Mouse (Mus musculus) Patski (cell line): Measurements from ENCODE around the gene Gm10230. TPM values are rescaled to one million over a fixed set of nuclear protein-coding genes. Genes with fewer than 3 reads are reported as not detected.
"Not testable (repeated sequence)": the region's sequence is repeated elsewhere in the genome, so short reads cannot be mapped to it uniquely, and the experiment has no call there.

Experiments used
- ATAC-seq: fragments of 100-300 bp; one replicate; pipeline ENCODE4 v1.8.0; 2021
- CTCF ChIA-PET: fragments of 350-600 bp; sonication (Branson Sonifier 250); formaldehyde crosslinking; loops from one replicate; lab custom pipeline; 2022; ENCODE audit warnings: inconsistent platforms; lab: Charles Lee
- POLR2A ChIA-PET: fragments of 350-600 bp; sonication (Branson Sonifier 250); formaldehyde crosslinking; loops from one replicate; lab custom pipeline; 2022; ENCODE audit warnings: antibody characterized with exemption, inconsistent platforms; lab: Charles Lee
- DNase-seq: peaks from one replicate; pipeline ENCODE4 v3.0.0-alpha.2; 2011; ENCODE audit warnings: low read depth, low spot score
- H3K27me3 ChIP-seq: fragments of 371-371 bp; one replicate; pipeline ENCODE4 v1.5.1; 2021
- in situ Hi-C: fragments of 300-500 bp; cut with MboI; formaldehyde crosslinking; loops from 3 replicates; pipeline ENCODE4 v1.11.1; 2018; ENCODE audit warnings: low pct_unique_long_range_greater_than_20kb, mixed read lengths
- polyA plus RNA-seq: library from polyadenylated mRNA; unstranded; gene quantifications from one replicate; pipeline ENCODE4 v1.2.3, GENCODE M21; 2021

Gene Gm10230
- not detected for polyA plus RNA-seq

DNA sequence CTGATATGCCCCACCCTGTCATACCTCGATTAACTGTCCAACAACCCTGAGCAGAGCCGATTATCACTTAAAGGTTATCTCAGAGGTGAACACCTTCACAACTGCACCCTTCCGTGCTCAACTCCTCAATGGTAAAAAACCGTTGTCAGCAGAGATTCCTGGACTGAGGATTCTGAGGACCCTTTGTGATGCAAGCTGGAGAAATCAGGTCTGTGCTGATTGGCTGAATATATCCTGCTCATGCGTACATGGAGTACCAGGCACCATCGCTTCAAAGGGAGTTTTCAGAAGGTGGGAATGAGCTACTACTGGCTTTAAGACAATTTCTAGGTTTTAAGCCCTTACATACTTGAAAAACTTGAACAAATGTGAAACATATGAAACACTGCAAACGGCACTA, at the start of gene Gm10230:
Gm10230 (minus strand) TSS at position 101 of the 400 bp plus-strand sequence.
- ATAC-seq, DNase-seq, in situ Hi-C loops, H3K27me3 ChIP-seq, POLR2A ChIA-PET, CTCF ChIA-PET: not testable (repeated sequence)
